Mouse (Mus musculus) heart, embryonic 12.5 days (tissue): Measurements from ENCODE around the gene Fuom. TPM values are rescaled to one million over a fixed set of nuclear protein-coding genes. Genes with fewer than 3 reads are reported as not detected.
A peak's percentile ranks its signal among the peaks of the same experiment; 100 is the strongest.

ENCODE experiments used
- ATAC-seq: fragments of 200-750 bp; cut with Nextera tagmentation; 2 replicates; pipeline ENCODE4 v1.8.0; 2017; ENCODE audit warnings: moderate TSS enrichment, moderate library complexity; ENCODE audit not compliant: insufficient number of reproducible peaks, low FRiP score
- H3K27ac ChIP-seq: fragments of 300-500 bp; sonication (generic); 2 replicates; pipeline ENCODE4 v1.5.1; 2016; ENCODE audit warnings: mild to moderate bottlenecking, moderate library complexity; ENCODE audit not compliant: poor library complexity, severe bottlenecking
- H3K27me3 ChIP-seq: fragments of 300-500 bp; sonication (generic); replicated peaks from 2 replicates; pipeline ENCODE4 v1.6.1; 2016; ENCODE audit warnings: mild to moderate bottlenecking, moderate library complexity
- H3K36me3 ChIP-seq: fragments of 300-500 bp; sonication (generic); 2 replicates; pipeline ENCODE4 v1.6.1; 2016; ENCODE audit warnings: mild to moderate bottlenecking, moderate library complexity
- H3K4me1 ChIP-seq: fragments of 300-500 bp; sonication (generic); replicated peaks from 2 replicates; pipeline ENCODE4 v1.6.1; 2016; ENCODE audit warnings: mild to moderate bottlenecking
- H3K4me2 ChIP-seq: fragments of 300-500 bp; sonication (generic); 2 replicates; pipeline ENCODE4 v1.6.1; 2016; ENCODE audit warnings: mild to moderate bottlenecking, moderate library complexity
- H3K4me3 ChIP-seq: fragments of 300-500 bp; sonication (generic); 2 replicates; pipeline ENCODE4 v1.5.1; 2016; ENCODE audit warnings: mild to moderate bottlenecking
- H3K9ac ChIP-seq: fragments of 300-500 bp; sonication (generic); 2 replicates; pipeline ENCODE4 v1.6.1; 2016; ENCODE audit warnings: mild to moderate bottlenecking, moderate library complexity
- H3K9me3 ChIP-seq: fragments of 300-500 bp; sonication (generic); replicated peaks from 2 replicates; pipeline ENCODE4 v1.6.1; 2016; ENCODE audit warnings: mild to moderate bottlenecking, moderate library complexity
- WGBS: fragments of 180-500 bp; shearing (Covaris S2); methylation state at CpG from one replicate; pipeline ENCODE4 v1.1.7; 2016; 5-methylcytosine and 5-hydroxymethylcytosine counted together
- polyA plus RNA-seq: library from polyadenylated mRNA; unstranded; fragments of >200 nt; fragmentation: Nextera tagmentation; extraction: Ambion mirVana; gene quantifications from 2 replicates; pipeline ENCODE4 v1.2.1, GENCODE M21; 2016

Fuom gene
- polyA plus RNA-seq, 1 experiment from 2014 or later = 83.0 TPM

- H3K9me3 ChIP-seq = no peaks in the 10 kb centered on the region
- ATAC-seq = no peak
- peak overlapping the region; percentile 55 for H3K4me3 ChIP-seq
- H3K9ac ChIP-seq = peak overlapping the region; percentile 81
- peaks cover 8% of the 10 kb centered on the region for H3K4me1 ChIP-seq
- H3K27me3 ChIP-seq = no peaks in the 10 kb centered on the region
- H3K27ac ChIP-seq = 0 out of 2 replicates have a peak overlapping the region, but pooled peaks have one; percentile 77
- peak overlapping the region; percentile 85 for H3K4me2 ChIP-seq
- 71% methylated on average over 10 of the region's 10 CpGs for WGBS
- H3K36me3 ChIP-seq = peaks cover 38% of the 10 kb centered on the region
These were observed 743 bp downstream of the Fuom start for GRCm38 (mm10) chr7:140101498-140101897.

- ATAC-seq = no peak
- H3K4me2 ChIP-seq = no peak overlapping the region
- peaks cover 23% of the 10 kb centered on the region for H3K36me3 ChIP-seq
- no peak overlapping the region for H3K9ac ChIP-seq
- H3K4me3 ChIP-seq = no peak overlapping the region
- no peaks in the 10 kb centered on the region for H3K27me3 ChIP-seq
- no peaks in the 10 kb centered on the region for H3K9me3 ChIP-seq
- no peak overlapping the region for H3K27ac ChIP-seq
- 60% methylated on average over 1 of the region's 1 CpGs for WGBS
- peaks cover 17% of the 10 kb centered on the region for H3K4me1 ChIP-seq
These were observed 3.8 kb downstream of the Fuom start for GRCm38 (mm10) chr7:140098466-140098865.

GRCm38 (mm10) chr7:140096055-140096454 lies 6.2 kb downstream of the Fuom start:
- H3K27ac ChIP-seq = no peak overlapping the region
- no peak overlapping the region for H3K9ac ChIP-seq
- peaks cover 11% of the 10 kb centered on the region; the same call in 1 of the 2 replicates for H3K4me1 ChIP-seq
- ATAC-seq = no peak
- no peaks in the 10 kb centered on the region for H3K9me3 ChIP-seq
- H3K36me3 ChIP-seq = peaks cover 23% of the 10 kb centered on the region
- no peak overlapping the region for H3K4me2 ChIP-seq
- H3K27me3 ChIP-seq = no peaks in the 10 kb centered on the region; the same call in 1 of the 2 replicates
- no peak overlapping the region for H3K4me3 ChIP-seq

GRCm38 (mm10) chr7:140095556-140095955 lies 6.7 kb downstream of the Fuom start:
- 61% methylated on average over 1 of the region's 1 CpGs for WGBS
- Histone ChIP-seq H3K4me2 (no peak overlapping the region), H3K36me3 (peaks cover 20% of the 10 kb centered on the region), H3K4me3 (no peak overlapping the region), H3K27me3 (no peaks in the 10 kb centered on the region; the same call in 1 of the 2 replicates), H3K9ac (no peak overlapping the region), H3K4me1 (peaks cover 9% of the 10 kb centered on the region; the same call in 1 of the 2 replicates), H3K27ac (no peak overlapping the region), H3K9me3 (no peaks in the 10 kb centered on the region)
- ATAC-seq = no peak

GRCm38 (mm10) chr7:140094954-140095353 lies 7.3 kb downstream of the Fuom start:
- no peaks in the 10 kb centered on the region; the same call in 1 of the 2 replicates for H3K27me3 ChIP-seq
- H3K4me2 ChIP-seq = no peak overlapping the region
- H3K36me3 ChIP-seq = peaks cover 19% of the 10 kb centered on the region
- H3K4me1 ChIP-seq = peaks cover 9% of the 10 kb centered on the region; the same call in 1 of the 2 replicates
- whole genome bisulfite sequencing = 55% methylated on average over 5 of the region's 5 CpGs
- H3K4me3 ChIP-seq = no peak overlapping the region
- H3K9me3 ChIP-seq = no peaks in the 10 kb centered on the region
- H3K27ac ChIP-seq = no peak overlapping the region
- no peak overlapping the region for H3K9ac ChIP-seq
- no peak for ATAC-seq

GRCm38 (mm10) chr7:140092924-140093528 lies 9.2 kb downstream of the Fuom start, which contains the start of gene Prap1:
TSS of gene Prap1 (plus strand) at chr7:140093395.
- Histone ChIP-seq H3K27ac (no peak within 1 kb of the TSS), H3K4me1 (peaks cover 9% of the 10 kb centered on the region; the same call in 1 of the 2 replicates), H3K4me2 (no peak within 1 kb of the TSS), H3K9me3 (no peaks in the 10 kb centered on the region), H3K4me3 (no peak within 1 kb of the TSS), H3K9ac (no peak within 1 kb of the TSS), H3K27me3 (no peaks in the 10 kb centered on the region; the same call in 1 of the 2 replicates), H3K36me3 (0 out of 2 replicates have a peak, but pooled peaks cover 3% of the 10 kb centered on the region)
- 66% methylated on average over 5 of the region's 5 CpGs for WGBS
- no peak for ATAC-seq

GRCm38 (mm10) chr7:140090601-140091000 lies 11.6 kb downstream of the Fuom start:
- Histone ChIP-seq H3K4me2 (no peak overlapping the region), H3K9me3 (no peaks in the 10 kb centered on the region), H3K27ac (no peak overlapping the region), H3K4me3 (no peak overlapping the region), H3K9ac (no peak overlapping the region), H3K4me1 (peaks cover 9% of the 10 kb centered on the region; the same call in 1 of the 2 replicates), H3K36me3 (no peaks in the 10 kb centered on the region), H3K27me3 (no peaks in the 10 kb centered on the region; the same call in 1 of the 2 replicates)
- ATAC-seq = no peak
- 81% methylated on average over 10 of the region's 10 CpGs for WGBS

- 9% methylated on average over 18 of the region's 18 CpGs for WGBS
- Histone ChIP-seq H3K27me3 (peaks cover 56% of the 10 kb centered on the region), H3K4me2 (no peak within 1 kb of the TSS)
These were observed 20.0 kb downstream of the Fuom start, which contains the start of gene Caly for GRCm38 (mm10) chr7:140082242-140082678. TSS of gene Caly (minus strand) at chr7:140082548.

GRCm38 (mm10) chr7:140081408-140082241 lies 20.6 kb downstream of the Fuom start:
- H3K4me3 ChIP-seq = no peak overlapping the region
- no peaks in the 10 kb centered on the region for H3K9me3 ChIP-seq
- H3K27ac ChIP-seq = no peak overlapping the region
- H3K27me3 ChIP-seq = peaks cover 56% of the 10 kb centered on the region
- no peak overlapping the region for H3K9ac ChIP-seq
- no peak for ATAC-seq
- WGBS = 23% methylated on average over 20 of the region's 20 CpGs
- H3K4me2 ChIP-seq = no peak overlapping the region
- H3K4me1 ChIP-seq = 0 out of 2 replicates have a peak, but pooled peaks cover 7% of the 10 kb centered on the region
- H3K36me3 ChIP-seq = no peaks in the 10 kb centered on the region

More at GRCm38 (mm10) chr7:140082242-140082678, 20.0 kb downstream of the Fuom start, which contains the start of gene Caly:
- no peak within 1 kb of the TSS for H3K9ac ChIP-seq
- H3K36me3 ChIP-seq = no peaks in the 10 kb centered on the region
- 0 out of 2 replicates have a peak, but pooled peaks have one; percentile 23 for ATAC-seq
- no peak within 1 kb of the TSS for H3K27ac ChIP-seq
- H3K4me3 ChIP-seq = no peak within 1 kb of the TSS
- 0 out of 2 replicates have a peak, but pooled peaks cover 7% of the 10 kb centered on the region for H3K4me1 ChIP-seq
- no peaks in the 10 kb centered on the region for H3K9me3 ChIP-seq

- Histone ChIP-seq H3K4me2 (peak overlapping the region; percentile 46), H3K4me1 (0 out of 2 replicates have a peak, but pooled peaks cover 7% of the 10 kb centered on the region), H3K9ac (no peak overlapping the region; the same call in 1 of the 2 replicates), H3K27me3 (peaks cover 56% of the 10 kb centered on the region), H3K27ac (no peak overlapping the region), H3K36me3 (no peaks in the 10 kb centered on the region), H3K4me3 (peak overlapping the region; percentile 26), H3K9me3 (peaks cover 4% of the 10 kb centered on the region; the same call in 1 of the 2 replicates)
- ATAC-seq = peak; percentile 73
- WGBS = 5% methylated on average over 24 of the region's 24 CpGs
These were observed 21.6 kb downstream of the Fuom start for GRCm38 (mm10) chr7:140080503-140081156.
